Comparison of ENCODE assay signal across 8 mouse cellular contexts in genomic region chr6:114737931-114738759, GRCm38 (mm10).
DNase-seq lines count a peak whose midpoint lies in the region; ATAC-seq lines count a peak whose summit lies in the region.

No protein-coding gene starts in this region.

- intact Hi-C loops in heart, postnatal 10 days (cut with DNase I) = no loop called here

- peak overlapping the region; percentile 82 for H3K9ac ChIP-seq in heart, embryonic 13.5 days
- H3K9ac ChIP-seq in embryonic facial prominence, embryonic 15.5 days = no peak overlapping the region
- H3K9ac ChIP-seq in limb, embryonic 11.5 days (ENCODE audit: low read length) = peak overlapping the region; percentile 85

- peaks cover 11% of the 10 kb centered on the region for H3K4me1 ChIP-seq in heart, embryonic 13.5 days
- peaks cover 20% of the 10 kb centered on the region for H3K4me1 ChIP-seq in embryonic facial prominence, embryonic 15.5 days
- H3K4me1 ChIP-seq in limb, embryonic 11.5 days (ENCODE audit: control insufficient read depth, insufficient read depth, low read length) = peaks cover 5% of the 10 kb centered on the region; the same call in 1 of the 2 replicates

- H3K27ac ChIP-seq in heart, embryonic 13.5 days (replicated peaks) = no peak overlapping the region
- H3K27ac ChIP-seq in embryonic facial prominence, embryonic 15.5 days (replicated peaks) = no peak overlapping the region
- H3K27ac ChIP-seq in limb, embryonic 11.5 days (replicated peaks; ENCODE audit: low read depth, low read length) = no peak overlapping the region

- WGBS in heart, embryonic 13.5 days = 11% methylated on average over 45 of the region's 46 CpGs
- 11% methylated on average over 43 of the region's 46 CpGs for WGBS in embryonic facial prominence, embryonic 15.5 days
- 11% methylated on average over 46 of the region's 46 CpGs for WGBS in limb, embryonic 11.5 days

- peak overlapping the region; percentile 77 for H3K4me2 ChIP-seq in heart, embryonic 13.5 days
- H3K4me2 ChIP-seq in embryonic facial prominence, embryonic 15.5 days (replicated peaks) = peak overlapping the region; percentile 59
- peak overlapping the region; percentile 69 for H3K4me2 ChIP-seq in limb, embryonic 11.5 days (ENCODE audit: low read depth, severe bottlenecking)

- no peak for DNase-seq in heart, postnatal 10 days
- DNase-seq in brain, adult 2 months (ENCODE audit: low read depth, low spot score) = peak; percentile 54
- peak; percentile 59 for DNase-seq in limb, embryonic 11.5 days (ENCODE audit: low spot score)
- peak; percentile 17 for DNase-seq in retina, postnatal 7 days (ENCODE audit: low read depth, low spot score)
- no peak for DNase-seq in left cerebral cortex, adult 11 months (ENCODE audit: low spot score)
- DNase-seq in layer of hippocampus, postnatal 25 days (ENCODE audit: extremely low spot score in 1 of 2, low spot score in 1 of 2) = no peak

- peak overlapping the region; percentile 50 for H3K4me3 ChIP-seq in heart, embryonic 13.5 days
- peak overlapping the region; percentile 32 for H3K4me3 ChIP-seq in embryonic facial prominence, embryonic 15.5 days (replicated peaks)
- H3K4me3 ChIP-seq in limb, embryonic 11.5 days (ENCODE audit: low read depth, low read length) = peak overlapping the region; percentile 35

- H3K27me3 ChIP-seq in heart, embryonic 13.5 days (replicated peaks) = peaks cover 22% of the 10 kb centered on the region
- H3K27me3 ChIP-seq in embryonic facial prominence, embryonic 15.5 days = no peaks in the 10 kb centered on the region
- no peaks in the 10 kb centered on the region for H3K27me3 ChIP-seq in limb, embryonic 11.5 days (ENCODE audit: control insufficient read depth, insufficient read depth, low read length)

- H3K9me3 ChIP-seq in heart, embryonic 13.5 days = no peaks in the 10 kb centered on the region
- H3K9me3 ChIP-seq in embryonic facial prominence, embryonic 15.5 days (replicated peaks) = no peaks in the 10 kb centered on the region
- no peaks in the 10 kb centered on the region for H3K9me3 ChIP-seq in limb, embryonic 11.5 days (ENCODE audit: control insufficient read depth, low read length)

- no peak for ATAC-seq in heart, embryonic 13.5 days (ENCODE audit: extremely low read depth, insufficient number of reproducible peaks, low FRiP score, low TSS enrichment)
- 0 out of 2 replicates have a peak, but pooled peaks have one; percentile 40 for ATAC-seq in embryonic facial prominence, embryonic 15.5 days (ENCODE audit: insufficient number of reproducible peaks, low FRiP score, low TSS enrichment, low read depth)
- ATAC-seq in limb, embryonic 11.5 days (ENCODE audit: insufficient number of reproducible peaks, low FRiP score, low TSS enrichment, low read depth) = 0 out of 2 replicates have a peak, but pooled peaks have one; percentile 55

- H3K36me3 ChIP-seq in heart, embryonic 13.5 days = no peaks in the 10 kb centered on the region; the same call in 1 of the 2 replicates
- H3K36me3 ChIP-seq in embryonic facial prominence, embryonic 15.5 days = no peaks in the 10 kb centered on the region
- no peaks in the 10 kb centered on the region; the same call in 1 of the 2 replicates for H3K36me3 ChIP-seq in limb, embryonic 11.5 days (ENCODE audit: control insufficient read depth, insufficient read depth, low read length)

Comparison
In these comparisons a context has a peak if more than half of its experiments do, and no peak if none do; other contexts are left out.
1. DNase-seq: peak in brain, adult 2 months (single experiment), limb, embryonic 11.5 days (single experiment) and retina, postnatal 7 days (single experiment); none in heart, postnatal 10 days (0 of 2), left cerebral cortex, adult 11 months (single experiment) and layer of hippocampus, postnatal 25 days (0 of 2).
2. Peak in every context shown above with its lines, with median percentiles within 50 percentile points of each other: H3K4me2 ChIP-seq and H3K4me3 ChIP-seq.